Mouse (Mus musculus) T-helper 1 cell (primary cell): ENCODE results near the gene Fryl.

Source experiments
- in situ Hi-C: fragments of 300-600 bp; cut with MboI, MseI; formaldehyde crosslinking; loops from one replicate; pipeline ENCODE4 v1.15.1; 2025; ENCODE audit warnings: high pct_unique_total_duplicates

Fryl gene

GRCm38 (mm10) chr5:73221826-73222225, 34.6 kb downstream of the Fryl start:
- in situ Hi-C loops: no loop called here

- in situ Hi-C loops: no loop called here
These were observed 36.7 kb downstream of the Fryl start for GRCm38 (mm10) chr5:73219716-73220115.

GRCm38 (mm10) chr5:73218065-73218464, 38.4 kb downstream of the Fryl start:
- in situ Hi-C loops: no loop called here

- in situ Hi-C loops: no loop called here
These were observed 39.3 kb downstream of the Fryl start for GRCm38 (mm10) chr5:73217116-73217515.

- in situ Hi-C loops: no loop called here
These were observed 40.4 kb downstream of the Fryl start for GRCm38 (mm10) chr5:73216014-73216413.

GRCm38 (mm10) chr5:73212446-73212845, 44.0 kb downstream of the Fryl start:
- in situ Hi-C loops: no loop called here

- in situ Hi-C loops: no loop called here
These were observed 44.5 kb downstream of the Fryl start for GRCm38 (mm10) chr5:73211961-73212360.

- in situ Hi-C loops: no loop called here
These were observed 45.5 kb downstream of the Fryl start for GRCm38 (mm10) chr5:73210971-73211315.

GRCm38 (mm10) chr5:73210127-73210970, 46.1 kb downstream of the Fryl start:
- in situ Hi-C loops: no loop called here

GRCm38 (mm10) chr5:73209201-73210096, 47.0 kb downstream of the Fryl start:
- in situ Hi-C loops: no loop called here

- in situ Hi-C loops: no loop called here
These were observed 47.8 kb downstream of the Fryl start for GRCm38 (mm10) chr5:73208645-73209044.

- in situ Hi-C loops: no loop called here
These were observed 49.7 kb downstream of the Fryl start for GRCm38 (mm10) chr5:73206722-73207121.

- in situ Hi-C loops: no loop called here
These were observed 50.3 kb downstream of the Fryl start for GRCm38 (mm10) chr5:73205996-73206629.

GRCm38 (mm10) chr5:73205050-73205449, 51.4 kb downstream of the Fryl start:
- in situ Hi-C loops: no loop called here

- in situ Hi-C loops: no loop called here
These were observed 53.9 kb downstream of the Fryl start for GRCm38 (mm10) chr5:73202498-73202897.

GRCm38 (mm10) chr5:73202077-73202476, 54.3 kb downstream of the Fryl start:
- in situ Hi-C loops: no loop called here

GRCm38 (mm10) chr5:73200387-73201384, 55.7 kb downstream of the Fryl start:
- in situ Hi-C loops: no loop called here

GRCm38 (mm10) chr5:73199586-73199985, 56.8 kb downstream of the Fryl start:
- in situ Hi-C loops: loop anchor here (25.0 kb wide), 1 partner anchor 1138 kb away; no protein-coding TSS in a partner anchor

GRCm38 (mm10) chr5:73198690-73199089, 57.7 kb downstream of the Fryl start:
- in situ Hi-C loops: loop anchor here (25.0 kb wide), 1 partner anchor 1139 kb away; no protein-coding TSS in a partner anchor

GRCm38 (mm10) chr5:73197796-73198195, 58.6 kb downstream of the Fryl start:
- in situ Hi-C loops: loop anchor here (25.0 kb wide), 1 partner anchor 1140 kb away; no protein-coding TSS in a partner anchor

GRCm38 (mm10) chr5:73194740-73195139, 61.7 kb downstream of the Fryl start:
- in situ Hi-C loops: loop anchor here (25.0 kb wide), 1 partner anchor 1143 kb away; no protein-coding TSS in a partner anchor
